Comparison of ENCODE assay signal across 9 mouse cellular contexts in genomic region chr3:88621537-88622112, GRCm38 (mm10). TPM values are rescaled to one million over a fixed set of nuclear protein-coding genes. Genes with fewer than 3 reads are reported as not detected.
DNase-seq lines count a peak whose midpoint lies in the region; ATAC-seq and TF ChIP-seq lines count a peak whose summit lies in the region.
"Had no signal": no experiment of that assay in that cellular context is flagged by ENCODE, and none has a peak within 500 bp of the region (broad histone marks: within the 10 kb centered on the region; RNA-seq: fewer than 3 reads in every experiment).

No protein-coding gene starts in this region.

- peak overlapping the region; percentile 99 for H3K9ac ChIP-seq in forebrain, embryonic 12.5 days
- peak overlapping the region; percentile 99 for H3K9ac ChIP-seq in hindbrain, embryonic 11.5 days (ENCODE audit: low read depth, low read length)
- H3K9ac ChIP-seq in limb, embryonic 14.5 days (ENCODE audit: low read depth, low read length, severe bottlenecking), result peak overlapping the region; percentile 96
- peak overlapping the region; percentile 96 for H3K9ac ChIP-seq in midbrain, embryonic 16.5 days (ENCODE audit: low read depth, low read length)

- no peaks in the 10 kb centered on the region for H3K27me3 ChIP-seq in forebrain, embryonic 12.5 days
- no peaks in the 10 kb centered on the region for H3K27me3 ChIP-seq in hindbrain, embryonic 11.5 days (ENCODE audit: control insufficient read depth, insufficient read depth, low read length)
- no peaks in the 10 kb centered on the region for H3K27me3 ChIP-seq in limb, embryonic 14.5 days (ENCODE audit: control insufficient read depth, insufficient read depth, low read length)
- no peaks in the 10 kb centered on the region for H3K27me3 ChIP-seq in midbrain, embryonic 16.5 days (ENCODE audit: control insufficient read depth, insufficient read depth, low read depth, low read length)

- H3K4me2 ChIP-seq in forebrain, embryonic 12.5 days, result peak overlapping the region; percentile 91
- H3K4me2 ChIP-seq in hindbrain, embryonic 11.5 days (replicated peaks; ENCODE audit: low read depth, low read length), result peak overlapping the region; percentile 82
- H3K4me2 ChIP-seq in limb, embryonic 14.5 days (replicated peaks; ENCODE audit: low read depth, low read length, severe bottlenecking), result peak overlapping the region; percentile 92
- H3K4me2 ChIP-seq in midbrain, embryonic 16.5 days (ENCODE audit: low read length), result peak overlapping the region; percentile 94

- DNase-seq in cerebellum, adult 11-12 months, result peak; percentile 69
- no peak for DNase-seq in cerebellum, adult 18-20 months
- peak; percentile 71 for DNase-seq in adrenal gland, adult 2 months
- DNase-seq in hindbrain, embryonic 11.5 days (ENCODE audit: low spot score), result no peak
- peak; percentile 51 for DNase-seq in limb, embryonic 14.5 days (ENCODE audit: low spot score)
- DNase-seq in yolk sac, embryonic 10.5 days (ENCODE audit: low spot score), result peak; percentile 82

- H3K36me3 ChIP-seq in forebrain, embryonic 12.5 days (replicated peaks), result peaks cover 17% of the 10 kb centered on the region; the same call in 1 of the 2 replicates
- no peaks in the 10 kb centered on the region for H3K36me3 ChIP-seq in hindbrain, embryonic 11.5 days (ENCODE audit: control insufficient read depth, insufficient read depth, low read length)
- peaks cover 25% of the 10 kb centered on the region; the same call in 1 of the 2 replicates for H3K36me3 ChIP-seq in limb, embryonic 14.5 days (ENCODE audit: control insufficient read depth, insufficient read depth, low read length)
- H3K36me3 ChIP-seq in midbrain, embryonic 16.5 days (ENCODE audit: control insufficient read depth, insufficient read depth, low read length), result no peaks in the 10 kb centered on the region

- H3K4me1 ChIP-seq in forebrain, embryonic 12.5 days, result peaks cover 41% of the 10 kb centered on the region
- H3K4me1 ChIP-seq in hindbrain, embryonic 11.5 days (replicated peaks; ENCODE audit: control insufficient read depth, insufficient read depth, low read length), result peaks cover 16% of the 10 kb centered on the region
- peaks cover 32% of the 10 kb centered on the region for H3K4me1 ChIP-seq in limb, embryonic 14.5 days (ENCODE audit: control insufficient read depth, insufficient read depth, low read length)
- H3K4me1 ChIP-seq in midbrain, embryonic 16.5 days (ENCODE audit: control insufficient read depth, insufficient read depth, low read length), result peaks cover 37% of the 10 kb centered on the region

- TF ChIP-seq POLR2A in limb, embryonic 14.5 days (IDR thresholded peaks at IDR 0.05; ENCODE audit: borderline replicate concordance, extremely low read depth, insufficient read depth, insufficient read length), result no peak

- H3K4me3 ChIP-seq in forebrain, embryonic 12.5 days (replicated peaks), result peak overlapping the region; percentile 90
- H3K4me3 ChIP-seq in hindbrain, embryonic 11.5 days (ENCODE audit: low read depth, low read length), result peak overlapping the region; percentile 89
- peak overlapping the region; percentile 80 for H3K4me3 ChIP-seq in limb, embryonic 14.5 days (replicated peaks; ENCODE audit: low read length)
- H3K4me3 ChIP-seq in midbrain, embryonic 16.5 days (ENCODE audit: low read depth, low read length), result peak overlapping the region; percentile 93

- peak; percentile 31 for ATAC-seq in forebrain, embryonic 12.5 days (ENCODE audit: low FRiP score)
- peak; percentile 36; the same call in 1 of the 2 replicates for ATAC-seq in hindbrain, embryonic 11.5 days (ENCODE audit: low FRiP score)
- ATAC-seq in limb, embryonic 14.5 days (ENCODE audit: low FRiP score, low read depth), result peak; percentile 36
- peak; percentile 17 for ATAC-seq in midbrain, embryonic 16.5 days

- peak overlapping the region; percentile 98 for H3K27ac ChIP-seq in forebrain, embryonic 12.5 days
- H3K27ac ChIP-seq in hindbrain, embryonic 11.5 days (ENCODE audit: low read depth, low read length), result peak overlapping the region; percentile 88
- peak overlapping the region; percentile 96 for H3K27ac ChIP-seq in limb, embryonic 14.5 days (replicated peaks; ENCODE audit: low read depth, low read length)
- peak overlapping the region; percentile 91 for H3K27ac ChIP-seq in midbrain, embryonic 16.5 days (ENCODE audit: low read length)

- no peaks in the 10 kb centered on the region for H3K9me3 ChIP-seq in forebrain, embryonic 12.5 days
- no peaks in the 10 kb centered on the region for H3K9me3 ChIP-seq in hindbrain, embryonic 11.5 days (ENCODE audit: control insufficient read depth, low read length)
- H3K9me3 ChIP-seq in limb, embryonic 14.5 days (ENCODE audit: control insufficient read depth, low read length), result no peaks in the 10 kb centered on the region
- no peaks in the 10 kb centered on the region for H3K9me3 ChIP-seq in midbrain, embryonic 16.5 days (replicated peaks; ENCODE audit: control insufficient read depth, low read length, poor library complexity, severe bottlenecking)

- WGBS in forebrain, embryonic 12.5 days, result under 1% methylated on average over 35 of the region's 36 CpGs
- WGBS in hindbrain, embryonic 11.5 days, result 0% methylated on average over 33 of the region's 36 CpGs
- 0% methylated on average over 19 of the region's 36 CpGs for WGBS in limb, embryonic 14.5 days
- WGBS in midbrain, embryonic 16.5 days, result under 1% methylated on average over 35 of the region's 36 CpGs

RNA-seq across cellular contexts. Expression of gene Arhgef2, which starts 15.9 kb away (rescaled TPM):
- total RNA-seq in adrenal gland, adult 2 months (2021), result 10 to 100 TPM; 26.3 to 33.3 TPM
- 35.9 and 37.5 TPM in 2 replicates for polyA plus RNA-seq in adrenal gland, adult 2 months (2012; rRNA removed)
- polyA plus RNA-seq in forebrain, embryonic 12.5 days (2016; fragmentation: Nextera tagmentation; extraction: Ambion mirVana), result 146 and 147 TPM in 2 replicates
- polyA plus RNA-seq in hindbrain, embryonic 11.5 days (2014; fragmentation: Nextera tagmentation; extraction: Ambion mirVana), result 149 and 181 TPM in 2 replicates
- 81.9 and 105 TPM in 2 replicates for polyA plus RNA-seq in limb, embryonic 14.5 days (2012; rRNA removed)
- 84.7 and 94.8 TPM in 2 replicates for polyA plus RNA-seq in limb, embryonic 14.5 days (2014; fragmentation: Nextera tagmentation; extraction: Ambion mirVana)
- polyA plus RNA-seq in midbrain, embryonic 16.5 days (2015; fragmentation: Nextera tagmentation; extraction: Ambion mirVana), result 104 and 131 TPM in 2 replicates

RNA-seq across cellular contexts. Expression of gene Rxfp4, which starts 31.3 kb away (rescaled TPM):
- total RNA-seq in adrenal gland, adult 2 months (2021), result not detected
- not detected in 2 replicates for polyA plus RNA-seq in adrenal gland, adult 2 months (2012; rRNA removed)
- not detected in 2 replicates for polyA plus RNA-seq in forebrain, embryonic 12.5 days (2016; fragmentation: Nextera tagmentation; extraction: Ambion mirVana)
- polyA plus RNA-seq in hindbrain, embryonic 11.5 days (2014; fragmentation: Nextera tagmentation; extraction: Ambion mirVana), result not detected in 2 replicates
- polyA plus RNA-seq in limb, embryonic 14.5 days (2012; rRNA removed), result not detected in 2 replicates
- polyA plus RNA-seq in limb, embryonic 14.5 days (2014; fragmentation: Nextera tagmentation; extraction: Ambion mirVana), result 0.15 TPM in 1 of 2 replicates, not detected in the other
- polyA plus RNA-seq in midbrain, embryonic 16.5 days (2015; fragmentation: Nextera tagmentation; extraction: Ambion mirVana), result not detected in 2 replicates
- total RNA-seq: layer of hippocampus, postnatal 10 days had no signal

RNA-seq across cellular contexts. Expression of gene Ssr2, which starts 45.9 kb away (rescaled TPM):
- total RNA-seq in adrenal gland, adult 2 months (2021), result 100 to 1,000 TPM; 178 to 218 TPM
- 110 and 151 TPM in 2 replicates for polyA plus RNA-seq in adrenal gland, adult 2 months (2012; rRNA removed)
- polyA plus RNA-seq in forebrain, embryonic 12.5 days (2016; fragmentation: Nextera tagmentation; extraction: Ambion mirVana), result 118 and 135 TPM in 2 replicates
- polyA plus RNA-seq in hindbrain, embryonic 11.5 days (2014; fragmentation: Nextera tagmentation; extraction: Ambion mirVana), result 152 and 169 TPM in 2 replicates
- 422 and 466 TPM in 2 replicates for polyA plus RNA-seq in limb, embryonic 14.5 days (2012; rRNA removed)
- 307 and 325 TPM in 2 replicates for polyA plus RNA-seq in limb, embryonic 14.5 days (2014; fragmentation: Nextera tagmentation; extraction: Ambion mirVana)
- 127 and 144 TPM in 2 replicates for polyA plus RNA-seq in midbrain, embryonic 16.5 days (2015; fragmentation: Nextera tagmentation; extraction: Ambion mirVana)

Comparison
In these comparisons a context has a peak if more than half of its experiments do, and no peak if none do; other contexts are left out.
1. DNase-seq: peak in cerebellum, adult 11-12 months (single experiment), adrenal gland, adult 2 months (single experiment), limb, embryonic 14.5 days (single experiment) and yolk sac, embryonic 10.5 days (single experiment); none in cerebellum, adult 18-20 months (0 of 2) and hindbrain, embryonic 11.5 days (single experiment).
2. Peak in every context shown above with its lines, with median percentiles within 50 percentile points of each other: ATAC-seq, H3K27ac ChIP-seq, H3K4me2 ChIP-seq, H3K4me3 ChIP-seq and H3K9ac ChIP-seq.